Mouse (Mus musculus): ENCODE measurements around the gene Sp1. TPM values are rescaled to one million over a fixed set of nuclear protein-coding genes. Genes with fewer than 3 reads are reported as not detected.
A peak's percentile ranks its signal among the peaks of the same experiment; 100 is the strongest.

The Sp1 gene
- polyA plus RNA-seq, 1 experiment from 2014 or later = 9.6 TPM

- peak overlapping the region; percentile 95 for H3K4me2 ChIP-seq (replicated peaks)
- H3K36me3 ChIP-seq = no peaks in the 10 kb centered on the region
- H3K27me3 ChIP-seq = peaks cover 28% of the 10 kb centered on the region
- peak overlapping the region; percentile 60 for H3K27ac ChIP-seq (replicated peaks)
- H3K4me3 ChIP-seq = peak overlapping the region; percentile 61
- ATAC-seq (ENCODE audit: low FRiP score, low read depth) = peak; percentile 69
- H3K9me3 ChIP-seq = no peaks in the 10 kb centered on the region
- H3K9ac ChIP-seq (replicated peaks) = peak overlapping the region; percentile 78
- H3K4me1 ChIP-seq = peaks cover 17% of the 10 kb centered on the region
- WGBS = 0% methylated on average over 7 of the region's 7 CpGs
Measured at GRCm38 (mm10) chr15:102377163-102377543, 28.8 kb upstream of the Sp1 start.

GRCm38 (mm10) chr15:102377810-102378262 is 28.1 kb upstream of the Sp1 start:
- Histone ChIP-seq H3K9me3 (no peaks in the 10 kb centered on the region), H3K27ac (replicated peaks) (no peak overlapping the region), H3K36me3 (no peaks in the 10 kb centered on the region), H3K4me3 (no peak overlapping the region), H3K4me2 (replicated peaks) (peak overlapping the region; percentile 95), H3K27me3 (peaks cover 28% of the 10 kb centered on the region), H3K4me1 (peaks cover 17% of the 10 kb centered on the region), H3K9ac (replicated peaks) (peak overlapping the region; percentile 21)
- ATAC-seq (ENCODE audit: low FRiP score, low read depth) = no peak
- 7% methylated on average over 10 of the region's 10 CpGs for WGBS

GRCm38 (mm10) chr15:102381575-102381974 is 24.4 kb upstream of the Sp1 start:
- H3K4me1 ChIP-seq = peaks cover 11% of the 10 kb centered on the region
- no peaks in the 10 kb centered on the region for H3K36me3 ChIP-seq
- no peak overlapping the region for H3K27ac ChIP-seq (replicated peaks)
- peaks cover 12% of the 10 kb centered on the region for H3K27me3 ChIP-seq
- no peak overlapping the region for H3K4me2 ChIP-seq (replicated peaks)
- H3K4me3 ChIP-seq = no peak overlapping the region
- peak; percentile 81 for ATAC-seq (ENCODE audit: low FRiP score, low read depth)
- 3% methylated on average over 6 of the region's 7 CpGs for WGBS
- H3K9ac ChIP-seq (replicated peaks) = no peak overlapping the region
- H3K9me3 ChIP-seq = no peaks in the 10 kb centered on the region

GRCm38 (mm10) chr15:102383671-102384070 is 22.3 kb upstream of the Sp1 start:
- H3K27me3 ChIP-seq = no peaks in the 10 kb centered on the region
- no peak for ATAC-seq (ENCODE audit: low FRiP score, low read depth)
- no peaks in the 10 kb centered on the region for H3K9me3 ChIP-seq
- H3K9ac ChIP-seq (replicated peaks) = no peak overlapping the region
- H3K4me1 ChIP-seq = no peaks in the 10 kb centered on the region
- H3K4me3 ChIP-seq = no peak overlapping the region
- H3K36me3 ChIP-seq = no peaks in the 10 kb centered on the region
- 93% methylated on average over 6 of the region's 6 CpGs for WGBS
- H3K27ac ChIP-seq (replicated peaks) = no peak overlapping the region
- no peak overlapping the region for H3K4me2 ChIP-seq (replicated peaks)

GRCm38 (mm10) chr15:102386640-102387039 is 19.3 kb upstream of the Sp1 start:
- no peak for ATAC-seq (ENCODE audit: low FRiP score, low read depth)
- Histone ChIP-seq H3K27ac (replicated peaks) (no peak overlapping the region), H3K9me3 (no peaks in the 10 kb centered on the region), H3K27me3 (0 out of 2 replicates have a peak, but pooled peaks cover under 1% of the 10 kb centered on the region), H3K4me1 (no peaks in the 10 kb centered on the region), H3K4me3 (no peak overlapping the region), H3K9ac (replicated peaks) (no peak overlapping the region), H3K4me2 (replicated peaks) (no peak overlapping the region), H3K36me3 (no peaks in the 10 kb centered on the region)
- 53% methylated on average over 9 of the region's 9 CpGs for WGBS

- Histone ChIP-seq H3K27me3 (peaks cover 7% of the 10 kb centered on the region; the same call in 1 of the 2 replicates), H3K9me3 (no peaks in the 10 kb centered on the region), H3K9ac (replicated peaks) (no peak overlapping the region), H3K4me2 (replicated peaks) (no peak overlapping the region), H3K36me3 (no peaks in the 10 kb centered on the region), H3K27ac (replicated peaks) (no peak overlapping the region), H3K4me1 (peaks cover 7% of the 10 kb centered on the region), H3K4me3 (no peak overlapping the region)
- no peak for ATAC-seq (ENCODE audit: low FRiP score, low read depth)
- WGBS = 76% methylated on average over 3 of the region's 3 CpGs
Measured at GRCm38 (mm10) chr15:102388942-102389341, 17.0 kb upstream of the Sp1 start.

- peaks cover 8% of the 10 kb centered on the region for H3K4me1 ChIP-seq
- H3K27ac ChIP-seq (replicated peaks) = no peak overlapping the region
- H3K27me3 ChIP-seq = peaks cover 23% of the 10 kb centered on the region
- no peak overlapping the region for H3K4me2 ChIP-seq (replicated peaks)
- H3K9ac ChIP-seq (replicated peaks) = no peak overlapping the region
- H3K4me3 ChIP-seq = no peak overlapping the region
- 24% methylated on average over 2 of the region's 2 CpGs for WGBS
- no peaks in the 10 kb centered on the region for H3K36me3 ChIP-seq
- H3K9me3 ChIP-seq = no peaks in the 10 kb centered on the region
- ATAC-seq (ENCODE audit: low FRiP score, low read depth) = no peak
Measured at GRCm38 (mm10) chr15:102392520-102392919, 13.4 kb upstream of the Sp1 start.

- H3K27ac ChIP-seq (replicated peaks) = 0 out of 2 replicates have a peak overlapping the region, but pooled peaks have one; percentile 1
- no peak for ATAC-seq (ENCODE audit: low FRiP score, low read depth)
- peaks cover 29% of the 10 kb centered on the region for H3K27me3 ChIP-seq
- no peaks in the 10 kb centered on the region for H3K36me3 ChIP-seq
- H3K4me2 ChIP-seq (replicated peaks) = no peak overlapping the region
- peaks cover 10% of the 10 kb centered on the region for H3K4me1 ChIP-seq
- no peak overlapping the region for H3K4me3 ChIP-seq
- no peaks in the 10 kb centered on the region for H3K9me3 ChIP-seq
- H3K9ac ChIP-seq (replicated peaks) = no peak overlapping the region
Measured at GRCm38 (mm10) chr15:102393584-102394014, 12.3 kb upstream of the Sp1 start.

- Histone ChIP-seq H3K4me2 (replicated peaks) (no peak overlapping the region), H3K9ac (replicated peaks) (no peak overlapping the region), H3K27ac (replicated peaks) (no peak overlapping the region), H3K4me1 (peaks cover 24% of the 10 kb centered on the region), H3K4me3 (no peak overlapping the region), H3K36me3 (no peaks in the 10 kb centered on the region), H3K9me3 (no peaks in the 10 kb centered on the region), H3K27me3 (peaks cover 31% of the 10 kb centered on the region)
- 13% methylated on average over 3 of the region's 3 CpGs for WGBS
- ATAC-seq (ENCODE audit: low FRiP score, low read depth) = no peak
Measured at GRCm38 (mm10) chr15:102395061-102395460, 10.9 kb upstream of the Sp1 start.

- ATAC-seq (ENCODE audit: low FRiP score, low read depth) = no peak
- H3K4me2 ChIP-seq (replicated peaks) = peak overlapping the region; percentile 76; the same call in 1 of the 2 replicates
- peaks cover 24% of the 10 kb centered on the region for H3K27me3 ChIP-seq
- 13% methylated on average over 5 of the region's 5 CpGs for WGBS
- H3K9ac ChIP-seq (replicated peaks) = no peak overlapping the region
- H3K9me3 ChIP-seq = no peaks in the 10 kb centered on the region
- H3K4me1 ChIP-seq = peaks cover 22% of the 10 kb centered on the region
- no peak overlapping the region for H3K27ac ChIP-seq (replicated peaks)
- H3K4me3 ChIP-seq = no peak overlapping the region
- no peaks in the 10 kb centered on the region for H3K36me3 ChIP-seq
Measured at GRCm38 (mm10) chr15:102398629-102399028, 7.3 kb upstream of the Sp1 start.

GRCm38 (mm10) chr15:102399229-102400221 is 6.4 kb upstream of the Sp1 start:
- peak overlapping the region; percentile 43 for H3K4me3 ChIP-seq
- 4% methylated on average over 34 of the region's 34 CpGs for WGBS
- ATAC-seq (ENCODE audit: low FRiP score, low read depth) = peak; percentile 56; the same call in 1 of the 2 replicates
- H3K9ac ChIP-seq (replicated peaks) = peak overlapping the region; percentile 62
- peaks cover 24% of the 10 kb centered on the region for H3K27me3 ChIP-seq
- peak overlapping the region; percentile 35 for H3K27ac ChIP-seq (replicated peaks)
- H3K9me3 ChIP-seq = no peaks in the 10 kb centered on the region
- no peaks in the 10 kb centered on the region for H3K36me3 ChIP-seq
- H3K4me1 ChIP-seq = peaks cover 17% of the 10 kb centered on the region
- H3K4me2 ChIP-seq (replicated peaks) = peak overlapping the region; percentile 76

GRCm38 (mm10) chr15:102400476-102401045 is 5.4 kb upstream of the Sp1 start:
- Histone ChIP-seq H3K27ac (replicated peaks) (no peak overlapping the region), H3K9me3 (no peaks in the 10 kb centered on the region), H3K27me3 (peaks cover 18% of the 10 kb centered on the region), H3K4me2 (replicated peaks) (no peak overlapping the region), H3K9ac (replicated peaks) (no peak overlapping the region), H3K4me3 (no peak overlapping the region), H3K4me1 (peaks cover 17% of the 10 kb centered on the region), H3K36me3 (no peaks in the 10 kb centered on the region)
- ATAC-seq (ENCODE audit: low FRiP score, low read depth) = no peak
- WGBS = 75% methylated on average over 10 of the region's 10 CpGs
